Mouse (Mus musculus): ENCODE data around the gene Nphp4. TPM values are rescaled to one million over a fixed set of nuclear protein-coding genes. Genes with fewer than 3 reads are reported as not detected.
A peak's percentile ranks its signal among the peaks of the same experiment; 100 is the strongest.

The Nphp4 gene
- polyA plus RNA-seq, 1 experiment, result 2.3 TPM

DNA sequence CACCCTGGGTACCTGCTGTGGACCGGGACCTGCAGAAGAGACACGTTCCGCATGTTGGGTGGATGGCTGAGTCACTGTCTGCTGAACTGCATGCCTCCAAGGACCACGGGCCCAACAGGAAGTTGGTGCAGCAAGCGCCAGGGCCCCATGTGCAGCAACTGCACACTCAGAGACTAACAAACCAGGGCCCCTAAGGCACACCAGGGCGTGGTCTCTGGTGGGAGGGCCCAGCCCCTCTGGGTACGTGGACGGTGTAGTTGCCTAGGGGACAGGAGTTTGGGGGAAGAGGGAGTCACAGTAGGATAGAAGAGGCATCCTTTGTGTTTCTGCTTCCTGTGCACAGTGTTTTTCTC, 27.9 kb upstream of the Nphp4 start:
- peak overlapping the region; percentile 55 for H3K4me2 ChIP-seq (ENCODE audit: low read depth)

DNA sequence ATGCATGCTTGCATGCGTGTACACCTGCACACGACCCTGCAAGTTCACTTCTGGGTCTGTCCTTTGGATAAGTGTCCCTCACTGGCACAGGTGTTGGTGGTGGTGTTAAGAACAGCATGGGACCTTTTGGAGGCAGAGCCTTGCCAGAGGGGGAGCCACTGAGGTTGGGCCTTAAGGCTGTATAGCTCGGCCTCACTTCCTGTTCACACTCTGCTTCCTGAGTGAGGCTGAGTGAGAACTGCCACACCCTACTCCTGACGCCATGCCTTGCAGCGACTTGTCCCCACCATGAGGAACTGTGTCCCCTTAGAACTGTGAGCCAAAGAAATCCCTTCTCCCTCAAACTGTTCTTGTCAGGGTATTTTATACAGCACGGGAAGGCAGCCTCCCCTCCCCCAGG, 25.1 kb upstream of the Nphp4 start:
- TF ChIP-seq POLR2A (IDR thresholded peaks at IDR 0.05; ENCODE audit: insufficient read length, low read depth), result no peak
- Histone ChIP-seq H3K36me3 (ENCODE audit: control insufficient read depth, insufficient read depth) (no peaks in the 10 kb centered on the region), H3K79me2 (ENCODE audit: control insufficient read depth, insufficient read depth) (no peaks in the 10 kb centered on the region), H3K4me3 (no peak overlapping the region), H3K4me2 (ENCODE audit: low read depth) (no peak overlapping the region), H3ac (ENCODE audit: control insufficient read depth, insufficient read length) (no peak overlapping the region), H3K27me3 (ENCODE audit: control insufficient read depth, insufficient read depth, insufficient read length) (no peaks in the 10 kb centered on the region)

More for the DNA sequence above, 27.9 kb upstream of the Nphp4 start:
- H3K4me3 ChIP-seq, result peak overlapping the region; percentile 18
- no peaks in the 10 kb centered on the region for H3K36me3 ChIP-seq (ENCODE audit: control insufficient read depth, insufficient read depth)
- TF ChIP-seq POLR2A (IDR thresholded peaks at IDR 0.05; ENCODE audit: insufficient read length, low read depth) (peak; percentile 56), TCF3 (IDR thresholded peaks at IDR 0.05; ENCODE audit: insufficient read length, low read depth) (no peak)
- no peak overlapping the region for H3ac ChIP-seq (ENCODE audit: control insufficient read depth, insufficient read length)
- no peaks in the 10 kb centered on the region for H3K27me3 ChIP-seq (ENCODE audit: control insufficient read depth, insufficient read depth, insufficient read length)
- H3K79me2 ChIP-seq (ENCODE audit: control insufficient read depth, insufficient read depth), result no peaks in the 10 kb centered on the region

DNA sequence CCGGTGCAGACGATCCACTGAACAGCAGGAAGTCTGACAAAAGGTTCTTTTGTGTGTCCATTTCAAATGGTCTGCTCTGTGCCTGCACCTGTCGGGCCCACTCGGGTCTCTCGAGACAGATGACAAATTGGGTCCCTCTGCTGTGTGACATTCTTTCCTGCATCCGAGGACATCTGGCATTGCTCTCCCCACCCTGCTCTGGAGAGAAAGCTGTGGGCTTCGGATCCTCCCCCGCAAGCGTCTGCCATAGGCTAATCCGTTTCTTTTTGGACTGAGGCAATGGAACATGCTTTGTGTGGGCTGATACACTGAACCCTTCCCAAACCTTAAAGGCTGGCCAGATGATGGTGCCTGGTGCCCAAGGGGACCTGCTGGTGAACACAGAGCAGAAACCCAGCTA, 23.4 kb upstream of the Nphp4 start:
- H3K27me3 ChIP-seq (ENCODE audit: control insufficient read depth, insufficient read depth, insufficient read length), result no peaks in the 10 kb centered on the region
- H3K4me2 ChIP-seq (ENCODE audit: low read depth), result no peak overlapping the region
- no peak overlapping the region for H3ac ChIP-seq (ENCODE audit: control insufficient read depth, insufficient read length)
- H3K4me3 ChIP-seq, result no peak overlapping the region
- TF ChIP-seq REST (IDR thresholded peaks at IDR 0.05; ENCODE audit: insufficient read depth, insufficient read length) (no peak), MYOG (IDR thresholded peaks at IDR 0.05; ENCODE audit: control insufficient read depth in 1 of 3, insufficient read depth in 1 of 3, insufficient read length in 2 of 3, low read depth in 2 of 3) (no peak), USF1 (IDR thresholded peaks at IDR 0.05; ENCODE audit: low read depth) (no peak), MYOD1 (IDR thresholded peaks at IDR 0.05; ENCODE audit: control insufficient read depth in 1 of 3, insufficient read length in 2 of 3, low read depth in 2 of 3) (no peak), POLR2A (IDR thresholded peaks at IDR 0.05; ENCODE audit: insufficient read length, low read depth) (no peak), E2F4 (IDR thresholded peaks at IDR 0.05; ENCODE audit: insufficient read depth) (no peak), POLR2AphosphoS2 (IDR thresholded peaks at IDR 0.05; ENCODE audit: insufficient read length, low read depth) (no peak), SRF (IDR thresholded peaks at IDR 0.05; ENCODE audit: control insufficient read depth, insufficient read length, low read depth) (no peak), TCF3 (IDR thresholded peaks at IDR 0.05; ENCODE audit: insufficient read length, low read depth) (no peak), TCF12 (IDR thresholded peaks at IDR 0.05; ENCODE audit: insufficient read depth, poor library complexity, severe bottlenecking) (no peak), MAX (IDR thresholded peaks at IDR 0.05; ENCODE audit: low read depth) (no peak), CEBPB (IDR thresholded peaks at IDR 0.05; ENCODE audit: insufficient read depth, poor library complexity, severe bottlenecking) (no peak)
- H3K79me2 ChIP-seq (ENCODE audit: control insufficient read depth, insufficient read depth), result no peaks in the 10 kb centered on the region
- no peaks in the 10 kb centered on the region for H3K36me3 ChIP-seq (ENCODE audit: control insufficient read depth, insufficient read depth)

DNA sequence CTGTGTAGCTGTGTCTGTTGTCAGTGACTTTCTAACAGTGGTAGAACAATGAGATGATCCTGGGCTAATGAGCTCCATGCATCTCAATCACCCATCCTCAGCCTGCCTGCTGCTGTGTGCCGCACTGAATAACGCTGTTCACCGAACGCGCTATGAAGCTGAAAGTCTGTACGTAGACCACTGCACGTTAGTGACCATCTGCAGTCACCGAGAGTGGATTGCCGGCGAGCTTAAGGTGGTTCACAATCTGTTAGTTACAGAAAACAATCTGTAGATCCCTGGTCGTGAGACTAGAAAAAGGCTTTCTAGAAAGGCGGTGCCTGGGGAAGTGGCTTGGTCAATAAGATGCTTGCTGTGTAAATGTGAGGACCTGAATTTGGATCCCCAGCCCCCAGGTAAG, 22.4 kb upstream of the Nphp4 start:
- H3K36me3 ChIP-seq (ENCODE audit: control insufficient read depth, insufficient read depth), result no peaks in the 10 kb centered on the region
- TF ChIP-seq SRF (IDR thresholded peaks at IDR 0.05; ENCODE audit: control insufficient read depth, insufficient read length, low read depth), result no peak

DNA sequence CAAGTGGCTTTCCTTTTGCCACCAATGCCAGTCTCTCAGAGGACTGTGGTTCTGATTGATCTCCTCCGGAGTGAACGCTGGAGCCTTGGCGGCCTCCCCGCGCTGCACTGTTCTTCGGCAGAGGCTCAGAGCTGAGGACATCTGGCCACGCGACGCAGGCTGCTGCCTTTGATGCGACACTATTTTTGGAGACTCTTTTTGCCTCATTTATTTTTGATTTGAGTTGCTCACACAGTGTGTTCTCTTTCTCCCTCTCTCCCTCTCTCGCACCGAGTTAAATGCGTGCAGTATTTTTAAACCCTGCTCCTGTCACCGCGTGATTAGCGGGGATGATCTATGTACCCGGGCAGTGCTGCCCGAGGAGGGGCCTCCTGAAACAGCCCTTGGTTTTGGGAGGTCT, 19.9 kb upstream of the Nphp4 start:
- Histone ChIP-seq H3K36me3 (ENCODE audit: control insufficient read depth, insufficient read depth) (no peaks in the 10 kb centered on the region), H3ac (ENCODE audit: control insufficient read depth, insufficient read length) (no peak overlapping the region), H3K4me2 (ENCODE audit: low read depth) (no peak overlapping the region), H3K4me3 (no peak overlapping the region), H3K79me2 (ENCODE audit: control insufficient read depth, insufficient read depth) (no peaks in the 10 kb centered on the region), H3K27me3 (ENCODE audit: control insufficient read depth, insufficient read depth, insufficient read length) (no peaks in the 10 kb centered on the region)
- TF ChIP-seq MYOD1 (IDR thresholded peaks at IDR 0.05; ENCODE audit: control insufficient read depth in 1 of 3, insufficient read length in 2 of 3, low read depth in 2 of 3) (no peak), REST (IDR thresholded peaks at IDR 0.05; ENCODE audit: insufficient read depth, insufficient read length) (no peak), TCF12 (IDR thresholded peaks at IDR 0.05; ENCODE audit: insufficient read depth, poor library complexity, severe bottlenecking) (no peak), SRF (IDR thresholded peaks at IDR 0.05; ENCODE audit: control insufficient read depth, insufficient read length, low read depth) (no peak), USF1 (IDR thresholded peaks at IDR 0.05; ENCODE audit: low read depth) (no peak), MAX (IDR thresholded peaks at IDR 0.05; ENCODE audit: low read depth) (no peak), CEBPB (IDR thresholded peaks at IDR 0.05; ENCODE audit: insufficient read depth, poor library complexity, severe bottlenecking) (no peak), TCF3 (IDR thresholded peaks at IDR 0.05; ENCODE audit: insufficient read length, low read depth) (no peak), MYOG (IDR thresholded peaks at IDR 0.05; ENCODE audit: control insufficient read depth in 1 of 3, insufficient read depth in 1 of 3, insufficient read length in 2 of 3, low read depth in 2 of 3) (no peak)

More for the DNA sequence above, 22.4 kb upstream of the Nphp4 start:
- Histone ChIP-seq H3K27me3 (ENCODE audit: control insufficient read depth, insufficient read depth, insufficient read length) (no peaks in the 10 kb centered on the region), H3ac (ENCODE audit: control insufficient read depth, insufficient read length) (no peak overlapping the region), H3K4me3 (no peak overlapping the region), H3K79me2 (ENCODE audit: control insufficient read depth, insufficient read depth) (no peaks in the 10 kb centered on the region), H3K4me2 (ENCODE audit: low read depth) (no peak overlapping the region)

DNA sequence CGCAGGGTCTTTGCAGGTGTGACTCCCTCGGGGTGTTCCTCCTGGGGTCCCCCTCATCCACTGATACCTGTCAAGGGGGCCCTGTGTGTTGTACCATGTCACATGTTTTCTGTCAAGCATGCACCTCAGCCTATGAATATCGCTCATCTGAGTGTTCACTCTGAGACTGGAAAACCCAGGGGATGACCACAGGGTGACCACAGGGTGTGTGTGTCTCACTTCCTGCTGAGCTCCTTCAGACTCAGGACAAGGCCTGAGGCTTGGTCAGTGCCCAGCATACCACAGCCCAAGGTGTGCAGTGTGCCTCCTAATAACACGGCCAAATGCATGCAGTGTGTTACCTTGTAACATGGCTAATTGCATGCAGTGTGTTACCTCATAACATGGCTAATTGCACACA, 18.8 kb upstream of the Nphp4 start:
- TF ChIP-seq MAX (IDR thresholded peaks at IDR 0.05; ENCODE audit: low read depth) (no peak), TCF3 (IDR thresholded peaks at IDR 0.05; ENCODE audit: insufficient read length, low read depth) (no peak), POLR2A (IDR thresholded peaks at IDR 0.05; ENCODE audit: insufficient read length, low read depth) (no peak), MYOD1 (IDR thresholded peaks at IDR 0.05; ENCODE audit: control insufficient read depth in 1 of 3, insufficient read length in 2 of 3, low read depth in 2 of 3) (no peak), CEBPB (IDR thresholded peaks at IDR 0.05; ENCODE audit: insufficient read depth, poor library complexity, severe bottlenecking) (no peak), POLR2AphosphoS2 (IDR thresholded peaks at IDR 0.05; ENCODE audit: insufficient read length, low read depth) (no peak), E2F4 (IDR thresholded peaks at IDR 0.05; ENCODE audit: insufficient read depth) (no peak), TCF12 (IDR thresholded peaks at IDR 0.05; ENCODE audit: insufficient read depth, poor library complexity, severe bottlenecking) (no peak), MYOG (IDR thresholded peaks at IDR 0.05; ENCODE audit: control insufficient read depth in 1 of 3, insufficient read depth in 1 of 3, insufficient read length in 2 of 3, low read depth in 2 of 3) (no peak), SRF (IDR thresholded peaks at IDR 0.05; ENCODE audit: control insufficient read depth, insufficient read length, low read depth) (no peak), USF1 (IDR thresholded peaks at IDR 0.05; ENCODE audit: low read depth) (no peak), REST (IDR thresholded peaks at IDR 0.05; ENCODE audit: insufficient read depth, insufficient read length) (no peak)
- H3K27me3 ChIP-seq (ENCODE audit: control insufficient read depth, insufficient read depth, insufficient read length), result no peaks in the 10 kb centered on the region
- H3ac ChIP-seq (ENCODE audit: control insufficient read depth, insufficient read length), result no peak overlapping the region
- no peak overlapping the region for H3K4me2 ChIP-seq (ENCODE audit: low read depth)
- H3K4me3 ChIP-seq, result no peak overlapping the region
- H3K79me2 ChIP-seq (ENCODE audit: control insufficient read depth, insufficient read depth), result no peaks in the 10 kb centered on the region
- no peaks in the 10 kb centered on the region for H3K36me3 ChIP-seq (ENCODE audit: control insufficient read depth, insufficient read depth)

All from myocyte (in vitro differentiated cells).